Mouse (Mus musculus): ENCODE data around the gene Gmfg. TPM values are rescaled to one million over a fixed set of nuclear protein-coding genes. Genes with fewer than 3 reads are reported as not detected.
A peak's percentile ranks its signal among the peaks of the same experiment; 100 is the strongest.

The Gmfg gene
- polyA plus RNA-seq, 1 experiment from 2014 or later, result 35.0 TPM

GRCm38 (mm10) chr7:28484192-28484591, 46.9 kb downstream of the Gmfg start:
- no peak overlapping the region for H3K9ac ChIP-seq (ENCODE audit: low read depth, low read length)
- no peak for ATAC-seq
- 26% methylated on average over 4 of the region's 4 CpGs for WGBS

GRCm38 (mm10) chr7:28488030-28488491, 50.8 kb downstream of the Gmfg start:
- Histone ChIP-seq H3K36me3 (ENCODE audit: control insufficient read depth, insufficient read depth) (no peaks in the 10 kb centered on the region), H3K4me1 (replicated peaks; ENCODE audit: control insufficient read depth, insufficient read depth, low read length) (no peaks in the 10 kb centered on the region), H3K4me2 (replicated peaks; ENCODE audit: low read depth) (peak overlapping the region; percentile 47), H3K9me3 (ENCODE audit: control insufficient read depth) (no peaks in the 10 kb centered on the region), H3K27ac (ENCODE audit: low read depth, low read length) (no peak overlapping the region), H3K4me3 (ENCODE audit: low read depth, low read length) (peak overlapping the region; percentile 16; the same call in 1 of the 2 replicates), H3K27me3 (replicated peaks; ENCODE audit: control insufficient read depth, insufficient read depth, low read length) (no peaks in the 10 kb centered on the region), H3K9ac (ENCODE audit: low read depth, low read length) (no peak overlapping the region)
- peak; percentile 60; the same call in 1 of the 2 replicates for ATAC-seq
- no peak for TF ChIP-seq CTCF (IDR thresholded peaks at IDR 0.05; ENCODE audit: low read depth)
- WGBS, result 1% methylated on average over 16 of the region's 16 CpGs

More at GRCm38 (mm10) chr7:28484192-28484591, 46.9 kb downstream of the Gmfg start:
- Histone ChIP-seq H3K4me1 (replicated peaks; ENCODE audit: control insufficient read depth, insufficient read depth, low read length) (no peaks in the 10 kb centered on the region), H3K27me3 (replicated peaks; ENCODE audit: control insufficient read depth, insufficient read depth, low read length) (no peaks in the 10 kb centered on the region), H3K36me3 (ENCODE audit: control insufficient read depth, insufficient read depth) (no peaks in the 10 kb centered on the region), H3K4me3 (ENCODE audit: low read depth, low read length) (no peak overlapping the region), H3K4me2 (replicated peaks; ENCODE audit: low read depth) (no peak overlapping the region), H3K27ac (ENCODE audit: low read depth, low read length) (no peak overlapping the region), H3K9me3 (ENCODE audit: control insufficient read depth) (no peaks in the 10 kb centered on the region)
- TF ChIP-seq CTCF (IDR thresholded peaks at IDR 0.05; ENCODE audit: low read depth), result no peak

GRCm38 (mm10) chr7:28490410-28490809, 53.2 kb downstream of the Gmfg start:
- ATAC-seq, result peak; percentile 83
- H3K9me3 ChIP-seq (ENCODE audit: control insufficient read depth), result no peaks in the 10 kb centered on the region
- H3K27ac ChIP-seq (ENCODE audit: low read depth, low read length), result no peak overlapping the region
- peak; percentile 86 for TF ChIP-seq CTCF (IDR thresholded peaks at IDR 0.05; ENCODE audit: low read depth)
- peak overlapping the region; percentile 33; the same call in 1 of the 2 replicates for H3K4me2 ChIP-seq (replicated peaks; ENCODE audit: low read depth)
- WGBS, result 4% methylated on average over 10 of the region's 10 CpGs
- no peak overlapping the region for H3K4me3 ChIP-seq (ENCODE audit: low read depth, low read length)
- no peaks in the 10 kb centered on the region for H3K4me1 ChIP-seq (replicated peaks; ENCODE audit: control insufficient read depth, insufficient read depth, low read length)
- no peak overlapping the region for H3K9ac ChIP-seq (ENCODE audit: low read depth, low read length)
- H3K27me3 ChIP-seq (replicated peaks; ENCODE audit: control insufficient read depth, insufficient read depth, low read length), result no peaks in the 10 kb centered on the region
- no peaks in the 10 kb centered on the region for H3K36me3 ChIP-seq (ENCODE audit: control insufficient read depth, insufficient read depth)

- no peaks in the 10 kb centered on the region for H3K36me3 ChIP-seq (ENCODE audit: control insufficient read depth, insufficient read depth)
- H3K9me3 ChIP-seq (ENCODE audit: control insufficient read depth), result no peaks in the 10 kb centered on the region
- H3K4me2 ChIP-seq (replicated peaks; ENCODE audit: low read depth), result peak overlapping the region; percentile 33; the same call in 1 of the 2 replicates
- no peaks in the 10 kb centered on the region for H3K27me3 ChIP-seq (replicated peaks; ENCODE audit: control insufficient read depth, insufficient read depth, low read length)
- no peak overlapping the region for H3K4me3 ChIP-seq (ENCODE audit: low read depth, low read length)
- H3K4me1 ChIP-seq (replicated peaks; ENCODE audit: control insufficient read depth, insufficient read depth, low read length), result no peaks in the 10 kb centered on the region
- 29% methylated on average over 14 of the region's 14 CpGs for WGBS
- no peak overlapping the region for H3K9ac ChIP-seq (ENCODE audit: low read depth, low read length)
- TF ChIP-seq CTCF (IDR thresholded peaks at IDR 0.05; ENCODE audit: low read depth), result no peak
- no peak overlapping the region for H3K27ac ChIP-seq (ENCODE audit: low read depth, low read length)
- no peak for ATAC-seq
These were observed 53.7 kb downstream of the Gmfg start for GRCm38 (mm10) chr7:28490903-28491302.

GRCm38 (mm10) chr7:28492310-28492709, 55.1 kb downstream of the Gmfg start:
- H3K4me2 ChIP-seq (replicated peaks; ENCODE audit: low read depth), result no peak overlapping the region

DNA sequence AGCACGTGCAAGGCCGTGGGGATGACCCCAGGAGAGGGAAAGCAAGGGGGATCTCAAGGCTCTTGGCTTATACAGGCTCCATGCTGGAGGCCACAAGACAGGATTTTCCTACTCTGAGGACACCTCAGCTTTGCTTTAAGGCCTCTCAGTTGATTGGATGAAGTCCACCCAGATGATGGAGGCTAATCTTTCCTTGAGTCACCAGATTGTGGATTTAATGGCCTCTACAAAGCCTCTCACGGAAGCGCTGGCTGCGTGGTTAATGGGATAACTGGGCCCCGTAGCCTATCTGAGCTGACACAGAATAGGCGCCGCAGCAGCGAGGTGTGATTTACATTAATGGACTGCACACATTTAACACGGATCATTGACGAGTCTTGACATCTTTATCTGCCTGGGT, 58.2 kb downstream of the Gmfg start:
- Histone ChIP-seq H3K27ac (ENCODE audit: low read depth, low read length) (no peak overlapping the region), H3K4me1 (replicated peaks; ENCODE audit: control insufficient read depth, insufficient read depth, low read length) (no peaks in the 10 kb centered on the region), H3K9me3 (ENCODE audit: control insufficient read depth) (no peaks in the 10 kb centered on the region), H3K4me3 (ENCODE audit: low read depth, low read length) (no peak overlapping the region), H3K27me3 (replicated peaks; ENCODE audit: control insufficient read depth, insufficient read depth, low read length) (no peaks in the 10 kb centered on the region), H3K36me3 (ENCODE audit: control insufficient read depth, insufficient read depth) (no peaks in the 10 kb centered on the region), H3K4me2 (replicated peaks; ENCODE audit: low read depth) (no peak overlapping the region), H3K9ac (ENCODE audit: low read depth, low read length) (no peak overlapping the region)
- TF ChIP-seq CTCF (IDR thresholded peaks at IDR 0.05; ENCODE audit: low read depth), result no peak
- ATAC-seq, result no peak
- WGBS, result 76% methylated on average over 11 of the region's 11 CpGs

More at GRCm38 (mm10) chr7:28492310-28492709, 55.1 kb downstream of the Gmfg start:
- Histone ChIP-seq H3K9ac (ENCODE audit: low read depth, low read length) (no peak overlapping the region), H3K9me3 (ENCODE audit: control insufficient read depth) (no peaks in the 10 kb centered on the region), H3K27ac (ENCODE audit: low read depth, low read length) (no peak overlapping the region), H3K27me3 (replicated peaks; ENCODE audit: control insufficient read depth, insufficient read depth, low read length) (no peaks in the 10 kb centered on the region), H3K4me1 (replicated peaks; ENCODE audit: control insufficient read depth, insufficient read depth, low read length) (no peaks in the 10 kb centered on the region), H3K4me3 (ENCODE audit: low read depth, low read length) (no peak overlapping the region), H3K36me3 (ENCODE audit: control insufficient read depth, insufficient read depth) (no peaks in the 10 kb centered on the region)
- WGBS, result 89% methylated on average over 8 of the region's 8 CpGs
- no peak for ATAC-seq
- TF ChIP-seq CTCF (IDR thresholded peaks at IDR 0.05; ENCODE audit: low read depth), result no peak

Other genes starting within 250 kb of the Gmfg start
- gene Eid2, start 169.6 kb upstream of the Gmfg start, polyA plus RNA-seq (2015; fragmentation: Nextera tagmentation; extraction: Ambion mirVana), result 3.1 and 3.7 TPM in 2 replicates
- gene Eid2b, start 159.7 kb upstream of the Gmfg start, polyA plus RNA-seq (2015; fragmentation: Nextera tagmentation; extraction: Ambion mirVana), result 6.8 and 7.0 TPM in 2 replicates
- 0.24 TPM in 1 of 2 replicates, not detected in the other for gene Selenov, start 146.3 kb upstream of the Gmfg start, polyA plus RNA-seq (2015; fragmentation: Nextera tagmentation; extraction: Ambion mirVana)
- 0.90 and 0.95 TPM in 2 replicates for gene Dll3, start 135.2 kb upstream of the Gmfg start, polyA plus RNA-seq (2015; fragmentation: Nextera tagmentation; extraction: Ambion mirVana)
- 68.8 and 69.7 TPM in 2 replicates for gene Timm50, start 125.4 kb upstream of the Gmfg start, polyA plus RNA-seq (2015; fragmentation: Nextera tagmentation; extraction: Ambion mirVana)
- gene Supt5, start 98.7 kb upstream of the Gmfg start, polyA plus RNA-seq (2015; fragmentation: Nextera tagmentation; extraction: Ambion mirVana), result 32.5 and 34.6 TPM in 2 replicates
- 695 and 702 TPM in 2 replicates for gene Rps16, start 86.8 kb upstream of the Gmfg start, polyA plus RNA-seq (2015; fragmentation: Nextera tagmentation; extraction: Ambion mirVana)
- gene Plekhg2, start 64.8 kb upstream of the Gmfg start, polyA plus RNA-seq (2015; fragmentation: Nextera tagmentation; extraction: Ambion mirVana), result 10.6 and 11.9 TPM in 2 replicates
- gene Zfp36, start 57.2 kb upstream of the Gmfg start, polyA plus RNA-seq (2015; fragmentation: Nextera tagmentation; extraction: Ambion mirVana), result 57.3 and 61.5 TPM in 2 replicates
- gene Med29, start 44.7 kb upstream of the Gmfg start, polyA plus RNA-seq (2015; fragmentation: Nextera tagmentation; extraction: Ambion mirVana), result 42.7 and 44.2 TPM in 2 replicates
- 54.6 and 60.6 TPM in 2 replicates for gene Paf1, start 44.5 kb upstream of the Gmfg start, polyA plus RNA-seq (2015; fragmentation: Nextera tagmentation; extraction: Ambion mirVana)
- gene Lrfn1, start 14.5 kb downstream of the Gmfg start, polyA plus RNA-seq (2015; fragmentation: Nextera tagmentation; extraction: Ambion mirVana), result 0.55 and 0.82 TPM in 2 replicates
- gene Ifnl2, start 73.0 kb downstream of the Gmfg start, polyA plus RNA-seq (2015; fragmentation: Nextera tagmentation; extraction: Ambion mirVana), result not detected in 2 replicates
- not detected in 2 replicates for gene Ifnl3, start 85.4 kb downstream of the Gmfg start, polyA plus RNA-seq (2015; fragmentation: Nextera tagmentation; extraction: Ambion mirVana)
- 17.0 and 23.4 TPM in 2 replicates for gene Sycn, start 103.4 kb downstream of the Gmfg start, polyA plus RNA-seq (2015; fragmentation: Nextera tagmentation; extraction: Ambion mirVana)
- gene Nccrp1, start 109.8 kb downstream of the Gmfg start, polyA plus RNA-seq (2015; fragmentation: Nextera tagmentation; extraction: Ambion mirVana), result not detected in 2 replicates
- gene Samd4b, start 160.7 kb downstream of the Gmfg start, polyA plus RNA-seq (2015; fragmentation: Nextera tagmentation; extraction: Ambion mirVana), result 12.4 and 13.4 TPM in 2 replicates
- 17.2 and 19.7 TPM in 2 replicates for gene Pak4, start 160.7 kb downstream of the Gmfg start, polyA plus RNA-seq (2015; fragmentation: Nextera tagmentation; extraction: Ambion mirVana)
- not detected in 2 replicates for gene Acp7, start 193.9 kb downstream of the Gmfg start, polyA plus RNA-seq (2015; fragmentation: Nextera tagmentation; extraction: Ambion mirVana)